Mouse (Mus musculus) T-helper 1 cell (primary cell): ENCODE measurements around the gene 4930402F06Rik.

Source experiments
- in situ Hi-C: fragments of 300-600 bp; cut with MboI, MseI; formaldehyde crosslinking; loops from one replicate; pipeline ENCODE4 v1.15.1; 2025; ENCODE audit warnings: high pct_unique_total_duplicates

The 4930402F06Rik gene

GRCm38 (mm10) chr2:35417231-35417630 is 20.3 kb upstream of the 4930402F06Rik start:
- in situ Hi-C loops = no loop called here

GRCm38 (mm10) chr2:35416473-35416872 is 19.5 kb upstream of the 4930402F06Rik start:
- in situ Hi-C loops = no loop called here

GRCm38 (mm10) chr2:35412810-35413209 is 15.8 kb upstream of the 4930402F06Rik start:
- in situ Hi-C loops = no loop called here

GRCm38 (mm10) chr2:35412246-35412645 is 15.3 kb upstream of the 4930402F06Rik start:
- in situ Hi-C loops = no loop called here

- in situ Hi-C loops = no loop called here
Measured at GRCm38 (mm10) chr2:35411640-35412190, 14.7 kb upstream of the 4930402F06Rik start.

- in situ Hi-C loops = no loop called here
Measured at GRCm38 (mm10) chr2:35409466-35409865, 12.5 kb upstream of the 4930402F06Rik start.

GRCm38 (mm10) chr2:35408409-35409110 is 11.6 kb upstream of the 4930402F06Rik start:
- in situ Hi-C loops = no loop called here

- in situ Hi-C loops = no loop called here
Measured at GRCm38 (mm10) chr2:35407878-35408277, 10.9 kb upstream of the 4930402F06Rik start.

GRCm38 (mm10) chr2:35407266-35407665 is 10.3 kb upstream of the 4930402F06Rik start:
- in situ Hi-C loops = no loop called here

GRCm38 (mm10) chr2:35406611-35407010 is 9.6 kb upstream of the 4930402F06Rik start:
- in situ Hi-C loops = no loop called here

GRCm38 (mm10) chr2:35402391-35402790 is 5.4 kb upstream of the 4930402F06Rik start:
- in situ Hi-C loops = no loop called here

- in situ Hi-C loops = no loop called here
Measured at GRCm38 (mm10) chr2:35400739-35401138, 3.8 kb upstream of the 4930402F06Rik start.

GRCm38 (mm10) chr2:35398184-35398828 is 1.3 kb upstream of the 4930402F06Rik start:
- in situ Hi-C loops = loop anchor here (5.0 kb wide), 1 partner anchor 106 kb away; no protein-coding TSS in a partner anchor

- in situ Hi-C loops = loop anchor here (5.0 kb wide), 1 partner anchor 105 kb away; no protein-coding TSS in a partner anchor
Measured at GRCm38 (mm10) chr2:35397590-35398173, 707 bp upstream of the 4930402F06Rik start.

GRCm38 (mm10) chr2:35385441-35385871 is 11.5 kb downstream of the 4930402F06Rik start:
- in situ Hi-C loops = no loop called here

- in situ Hi-C loops = no loop called here
Measured at GRCm38 (mm10) chr2:35379306-35379705, 17.7 kb downstream of the 4930402F06Rik start.

GRCm38 (mm10) chr2:35377600-35377999 is 19.4 kb downstream of the 4930402F06Rik start:
- in situ Hi-C loops = no loop called here

GRCm38 (mm10) chr2:35373003-35373402 is 24.0 kb downstream of the 4930402F06Rik start:
- in situ Hi-C loops = loop anchor here (5.0 kb wide), 1 partner anchor 81 kb away; no protein-coding TSS in a partner anchor

- in situ Hi-C loops = loop anchor here (5.0 kb wide), 1 partner anchor 78 kb away; no protein-coding TSS in a partner anchor
Measured at GRCm38 (mm10) chr2:35370686-35371085, 26.3 kb downstream of the 4930402F06Rik start.

- in situ Hi-C loops = no loop called here
Measured at GRCm38 (mm10) chr2:35367629-35368028, 29.3 kb downstream of the 4930402F06Rik start, which contains the start of gene 4930568D16Rik. 4930568D16Rik (minus strand) TSS chr2:35367729.

GRCm38 (mm10) chr2:35349184-35349583 is 47.8 kb downstream of the 4930402F06Rik start:
- in situ Hi-C loops = loop anchor here (10.0 kb wide), 1 partner anchor 54 kb away; no protein-coding TSS in a partner anchor

- in situ Hi-C loops = loop anchor here (10.0 kb wide), 1 partner anchor 51 kb away; no protein-coding TSS in a partner anchor
Measured at GRCm38 (mm10) chr2:35345984-35346383, 51.0 kb downstream of the 4930402F06Rik start.
